Mouse (Mus musculus): ENCODE results near the gene Slc19a1.

GRCm38 (mm10) chr10:77004936-77005335, 27.1 kb upstream of the Slc19a1 start:
- no peak for TF ChIP-seq EP300 (IDR thresholded peaks at IDR 0.05; ENCODE audit: low read depth)
- TF ChIP-seq CTCF (IDR thresholded peaks at IDR 0.05; ENCODE audit: low read depth): no peak

All from liver, embryonic 14.5 days (tissue).